14 mouse cellular contexts compared by ENCODE assay signal in the genomic region with DNA sequence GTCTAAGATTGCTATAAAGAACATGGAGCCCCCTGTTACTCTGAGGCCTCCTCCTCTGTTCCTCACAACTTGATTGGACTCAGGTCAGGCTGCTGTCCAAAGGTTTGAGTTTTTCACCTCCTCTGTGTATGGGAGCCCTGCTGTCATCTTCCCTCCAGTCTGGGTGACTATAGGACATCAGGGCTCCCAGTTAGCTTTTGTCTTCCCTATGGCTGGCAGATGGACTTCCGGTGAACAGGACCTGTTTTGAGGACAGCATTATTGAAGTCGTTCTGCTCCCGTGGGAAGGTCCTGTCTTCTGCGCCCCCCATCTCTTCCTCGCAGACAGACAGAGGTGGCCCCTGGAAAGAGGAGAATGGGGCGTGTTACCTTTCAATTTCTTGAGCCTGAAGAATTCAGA. TPM values are rescaled to one million over a fixed set of nuclear protein-coding genes. Genes with fewer than 3 reads are reported as not detected.
DNase-seq lines count a peak whose midpoint lies in the region; ATAC-seq and TF ChIP-seq lines count a peak whose summit lies in the region.
"Had no signal": no experiment of that assay in that cellular context is flagged by ENCODE, and none has a peak within 500 bp of the region (broad histone marks: within the 10 kb centered on the region; RNA-seq: fewer than 3 reads in every experiment).

No protein-coding gene starts in this region.

- no peak overlapping the region for H3K9ac ChIP-seq in intestine, embryonic 15.5 days

- DNase-seq in kidney, adult 2 months: peak; percentile 24
- no peak for DNase-seq in kidney, adult 11 months
- DNase-seq in thymus, adult 2 months: no peak
- no peak for DNase-seq in thymus, postnatal 4 days
- DNase-seq in ovary, postnatal 14 days (ENCODE audit: low spot score): no peak
- DNase-seq in cerebellum, postnatal 4 days (ENCODE audit: low spot score in 2 of 2): no peak
- no peak for DNase-seq in cerebellum, adult 8-10 months
- DNase-seq: adrenal gland, adult 8-10 months; cerebellum, adult 18-20 months; kidney, postnatal 4 days; lung, embryonic 14.5 days; spleen, adult 18-20 months had no signal

- no peak overlapping the region for H3K4me3 ChIP-seq in kidney, adult 2 months (ENCODE audit: insufficient read depth, low read depth, low read length)
- no peak overlapping the region for H3K4me3 ChIP-seq in thymus, adult 2 months (ENCODE audit: control insufficient read depth, insufficient read depth, low read length)
- no peak overlapping the region for H3K4me3 ChIP-seq in intestine, embryonic 15.5 days (replicated peaks)

- H3K4me2 ChIP-seq in intestine, embryonic 15.5 days (replicated peaks): 0 out of 2 replicates have a peak overlapping the region, but pooled peaks have one; percentile 93

- 79% methylated on average over 6 of the region's 6 CpGs for WGBS in kidney, adult 2 months
- 79% methylated on average over 6 of the region's 6 CpGs for WGBS in thymus, adult 2 months
- 89% methylated on average over 6 of the region's 6 CpGs for WGBS in intestine, embryonic 15.5 days

- no peaks in the 10 kb centered on the region for H3K27me3 ChIP-seq in kidney, adult 2 months (replicated peaks; ENCODE audit: control insufficient read depth, insufficient read depth, low read length)
- no peaks in the 10 kb centered on the region for H3K27me3 ChIP-seq in thymus, adult 2 months (ENCODE audit: control insufficient read depth, insufficient read depth, low read length)
- H3K27me3 ChIP-seq in intestine, embryonic 15.5 days (replicated peaks): no peaks in the 10 kb centered on the region
- H3K27me3 ChIP-seq: neural tube, embryonic 12.5 days had no signal

- 0 out of 2 replicates have a peak overlapping the region, but pooled peaks have one; percentile 18 for H3K27ac ChIP-seq in kidney, adult 2 months (ENCODE audit: insufficient read depth, low read depth, low read length)
- peak overlapping the region; percentile 31; the same call in 1 of the 2 replicates for H3K27ac ChIP-seq in thymus, adult 2 months (ENCODE audit: control insufficient read depth, insufficient read depth, low read length)
- H3K27ac ChIP-seq in intestine, embryonic 15.5 days: no peak overlapping the region
- H3K27ac ChIP-seq: neural tube, embryonic 12.5 days had no signal

- no peak for TF ChIP-seq CTCF in kidney, adult 2 months (conservative IDR thresholded peaks at IDR 0.05; ENCODE audit: insufficient read depth, insufficient read length, low read depth, low read length)
- no peak for TF ChIP-seq CTCF in thymus, adult 2 months (IDR thresholded peaks at IDR 0.05; ENCODE audit: borderline replicate concordance, control insufficient read depth, extremely low read depth, insufficient read depth, low read length, poor library complexity)

- H3K36me3 ChIP-seq in kidney, adult 2 months (ENCODE audit: control insufficient read depth, insufficient read depth, low read length): no peaks in the 10 kb centered on the region
- no peaks in the 10 kb centered on the region for H3K36me3 ChIP-seq in thymus, adult 2 months (ENCODE audit: control insufficient read depth, insufficient read depth, low read length)
- no peaks in the 10 kb centered on the region for H3K36me3 ChIP-seq in intestine, embryonic 15.5 days
- H3K36me3 ChIP-seq: neural tube, embryonic 12.5 days had no signal

- TF ChIP-seq POLR2A in kidney, adult 2 months (IDR thresholded peaks at IDR 0.05; ENCODE audit: low read depth, low read length): no peak
- no peak for TF ChIP-seq POLR2A in thymus, adult 2 months (IDR thresholded peaks at IDR 0.05; ENCODE audit: control insufficient read depth, extremely low read depth, insufficient read depth, low read length, poor library complexity)

- peaks cover 2% of the 10 kb centered on the region; the same call in 1 of the 2 replicates for H3K4me1 ChIP-seq in kidney, adult 2 months (ENCODE audit: control insufficient read depth, insufficient read depth, low read length)
- peaks cover 47% of the 10 kb centered on the region for H3K4me1 ChIP-seq in thymus, adult 2 months (replicated peaks; ENCODE audit: control insufficient read depth, insufficient read depth, low read length)
- peaks cover 15% of the 10 kb centered on the region for H3K4me1 ChIP-seq in intestine, embryonic 15.5 days (replicated peaks)

- no peaks in the 10 kb centered on the region for H3K9me3 ChIP-seq in intestine, embryonic 15.5 days
- H3K9me3 ChIP-seq: neural tube, embryonic 12.5 days had no signal

- no peak for ATAC-seq in intestine, embryonic 15.5 days

RNA-seq across cellular contexts. Expression of gene 1600014C10Rik, which starts 1.8 kb away (rescaled TPM):
- polyA plus RNA-seq in kidney, adult 2 months (2012; rRNA removed): 31.0 and 39.7 TPM in 2 replicates
- 30.9 and 44.8 TPM in 2 replicates for polyA plus RNA-seq in thymus, adult 2 months (2012; rRNA removed)
- 13.5 and 13.9 TPM in 2 replicates for polyA plus RNA-seq in intestine, embryonic 15.5 days (2015; fragmentation: Nextera tagmentation; extraction: Ambion mirVana)

RNA-seq across cellular contexts. Expression of gene Plekhf1, which starts 43.0 kb away (rescaled TPM):
- 6.3 and 6.4 TPM in 2 replicates for polyA plus RNA-seq in kidney, adult 2 months (2012; rRNA removed)
- 5.8 and 6.2 TPM in 2 replicates for polyA plus RNA-seq in thymus, adult 2 months (2012; rRNA removed)
- polyA plus RNA-seq in intestine, embryonic 15.5 days (2015; fragmentation: Nextera tagmentation; extraction: Ambion mirVana): 3.3 TPM in 2 replicates
